Mouse (Mus musculus) spleen, postnatal 36 days (tissue): ENCODE measurements around the gene Mss51.

Experiments
- DNase-seq, 2 experiments: peaks; one replicate each; pipeline ENCODE4 v3.0.0; 2022; ENCODE audit warnings: low spot score in 2 of 2, mixed read lengths in 1 of 2

The Mss51 gene

DNA sequence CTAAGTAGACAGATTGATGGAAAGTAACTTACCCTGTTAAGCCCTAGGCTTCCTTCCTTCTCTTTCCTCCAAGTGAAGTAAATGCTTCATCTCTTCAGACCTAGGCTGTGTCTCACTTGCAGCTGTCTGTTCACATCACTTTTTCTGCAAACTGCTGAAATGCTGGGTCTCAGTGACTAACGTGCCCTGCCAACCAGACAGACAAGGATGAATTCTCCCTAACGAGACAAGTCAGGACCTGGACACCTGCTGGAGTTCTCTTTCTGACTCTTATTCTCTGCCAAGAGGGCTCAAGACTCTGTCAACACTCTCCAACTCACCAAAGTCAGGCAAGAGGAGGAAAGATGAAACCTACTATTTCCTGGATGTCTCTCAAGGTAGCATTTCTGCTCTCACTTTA lies at the start of gene Mss51:
TSS of gene Mss51 (minus strand) at position 299 of the 400 bp plus-strand sequence.
- DNase-seq, result no peak

GRCm38 (mm10) chr14:20546415-20546814 lies 49.7 kb upstream of the Mss51 start, which contains the start of gene Ppp3cb:
TSS of gene Ppp3cb (minus strand) at chr14:20546573.
- DNase-seq, result peak; percentile 78 to 84

- DNase-seq, result peak; percentile 91
Observed at GRCm38 (mm10) chr14:20545529-20546331, 49.0 kb upstream of the Mss51 start.

DNA sequence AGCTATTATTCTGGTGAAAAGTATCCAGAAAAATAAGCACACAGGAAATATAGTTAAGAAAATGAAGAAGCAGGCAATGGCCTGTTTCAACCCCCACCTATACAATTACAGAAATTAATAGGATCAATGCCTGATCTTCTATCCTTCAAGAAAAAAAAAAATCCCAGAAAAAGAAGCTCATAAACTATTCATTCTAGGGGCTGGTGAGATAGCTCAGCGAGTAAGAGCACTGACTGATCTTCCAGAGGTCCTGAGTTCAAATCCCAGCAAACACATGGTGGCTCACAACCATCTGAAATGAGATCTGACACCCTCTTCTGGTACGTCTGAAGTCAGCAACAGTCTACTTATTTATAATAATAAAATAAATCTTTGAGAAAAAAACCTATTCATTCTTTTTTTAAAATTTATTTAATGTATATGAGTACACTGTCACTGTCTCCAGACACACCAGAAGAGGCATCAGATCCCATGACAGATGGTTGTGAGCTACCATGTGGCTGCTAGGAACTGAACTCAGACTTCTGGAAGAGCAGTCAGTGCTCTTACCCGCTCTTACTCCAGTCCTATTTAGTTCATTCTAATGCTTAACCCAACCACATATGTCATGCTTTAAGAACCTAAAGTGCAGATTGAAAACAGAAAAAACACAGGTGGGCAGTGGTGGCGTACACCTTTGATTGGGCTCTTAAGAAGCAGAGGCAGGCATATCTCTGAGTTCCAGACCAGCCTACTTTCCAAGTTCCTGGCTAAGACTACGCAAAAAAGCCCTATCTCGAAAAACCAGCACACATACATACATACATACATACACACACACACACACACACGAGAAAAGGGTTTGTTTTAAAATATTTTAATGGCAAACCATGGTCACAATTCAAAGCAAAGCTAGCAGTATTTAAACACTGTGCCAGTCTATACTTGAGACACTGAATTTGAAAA lies 48.0 kb upstream of the Mss51 start:
- DNase-seq, result peak in 1 of 2 experiments; percentile 47

DNA sequence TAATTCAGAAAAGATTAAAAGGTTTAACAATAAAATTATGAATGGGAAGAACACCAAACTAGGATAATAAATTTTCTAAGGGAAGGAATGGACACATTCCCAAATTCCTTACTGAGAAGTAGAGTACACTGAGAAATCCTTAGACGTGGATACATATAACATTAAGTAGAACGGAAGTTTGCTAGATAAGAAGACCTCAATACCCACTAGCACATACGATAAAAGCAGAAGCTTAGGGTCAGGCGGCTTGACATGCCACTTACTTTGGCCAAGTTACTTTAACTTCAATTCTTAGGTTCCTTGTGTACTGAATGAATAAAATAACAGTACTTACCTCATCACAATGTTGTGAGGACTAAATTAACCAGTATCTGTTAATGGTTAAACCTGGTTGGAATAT lies 32.9 kb upstream of the Mss51 start:
- DNase-seq, result no peak

DNA sequence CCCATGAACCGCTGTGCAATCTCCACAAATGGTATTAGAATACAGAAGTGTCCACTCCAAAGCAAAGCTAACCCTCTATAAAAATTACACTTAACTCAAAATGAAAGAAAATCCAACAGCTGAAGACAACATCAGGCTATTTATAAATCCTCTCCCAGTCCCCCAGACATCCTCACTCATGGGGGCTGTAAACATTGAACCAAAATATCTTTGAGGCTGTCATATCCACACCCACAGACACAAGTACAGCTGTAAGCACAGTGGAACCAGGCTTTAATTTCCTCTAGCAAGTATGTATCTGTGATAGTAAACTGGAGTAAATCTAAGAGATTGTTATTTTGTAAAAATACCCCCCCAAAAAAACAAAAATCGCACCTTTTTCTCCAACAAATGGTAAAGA lies 23.5 kb upstream of the Mss51 start:
- DNase-seq, result no peak

- DNase-seq, result no peak
Observed at GRCm38 (mm10) chr14:20508424-20508823, 11.7 kb upstream of the Mss51 start.

DNA sequence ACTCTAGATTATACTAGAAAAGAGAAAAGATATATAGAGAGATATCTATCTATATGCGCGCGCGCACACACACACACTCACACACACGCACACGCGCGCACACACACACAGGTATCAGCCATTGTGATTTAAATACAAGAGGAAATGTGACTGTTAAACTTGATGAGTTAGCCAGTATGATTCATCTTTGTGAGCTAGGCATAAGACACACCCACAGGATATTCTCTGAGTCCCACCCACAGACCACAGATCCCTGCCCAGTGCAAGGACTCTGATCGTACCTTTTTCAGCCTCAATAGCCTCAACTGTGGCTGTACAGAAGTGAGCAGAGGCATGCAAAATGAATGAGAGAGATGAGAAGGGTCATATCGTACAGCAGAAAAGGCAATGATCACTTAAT lies 6.3 kb upstream of the Mss51 start:
- peak; percentile 11 to 13 for DNase-seq

DNA sequence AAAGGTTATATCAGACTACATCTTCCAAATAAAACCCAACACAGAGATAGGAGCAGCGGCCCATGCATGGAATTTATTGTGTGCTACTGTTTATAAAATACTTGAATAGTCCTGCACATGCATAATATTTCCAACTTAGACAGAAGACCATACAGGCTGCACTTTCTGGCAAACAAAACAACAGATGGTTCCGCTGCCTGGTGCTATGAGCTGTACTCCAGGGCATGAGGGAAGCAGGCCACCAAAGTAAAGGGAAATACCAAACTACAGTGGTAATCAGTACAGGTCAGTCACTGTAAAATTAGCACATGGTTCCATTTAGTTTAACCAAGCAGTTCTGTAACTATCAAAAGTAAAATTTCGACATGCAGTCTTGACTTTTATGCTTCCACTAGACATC lies 3.3 kb upstream of the Mss51 start:
- DNase-seq, result no peak

DNA sequence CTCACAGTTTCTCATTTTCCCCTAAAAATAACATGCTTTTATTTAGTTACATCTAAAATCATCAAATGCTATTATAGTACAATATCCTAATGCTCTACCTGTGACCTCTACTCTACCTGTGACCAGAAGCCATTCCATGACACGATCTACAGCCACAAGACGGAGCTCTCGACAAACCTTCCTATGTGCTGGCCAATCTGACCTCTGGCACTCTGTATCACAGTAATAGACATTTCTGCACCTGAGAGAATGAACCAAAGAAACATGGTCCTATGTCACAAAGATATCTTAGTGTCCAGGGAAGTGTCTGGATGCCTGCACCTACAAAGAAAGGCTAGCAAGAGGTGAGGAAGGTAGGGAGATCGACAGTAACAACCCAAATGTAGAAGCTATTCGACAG lies 10.7 kb downstream of the Mss51 start:
- DNase-seq, result no peak

DNA sequence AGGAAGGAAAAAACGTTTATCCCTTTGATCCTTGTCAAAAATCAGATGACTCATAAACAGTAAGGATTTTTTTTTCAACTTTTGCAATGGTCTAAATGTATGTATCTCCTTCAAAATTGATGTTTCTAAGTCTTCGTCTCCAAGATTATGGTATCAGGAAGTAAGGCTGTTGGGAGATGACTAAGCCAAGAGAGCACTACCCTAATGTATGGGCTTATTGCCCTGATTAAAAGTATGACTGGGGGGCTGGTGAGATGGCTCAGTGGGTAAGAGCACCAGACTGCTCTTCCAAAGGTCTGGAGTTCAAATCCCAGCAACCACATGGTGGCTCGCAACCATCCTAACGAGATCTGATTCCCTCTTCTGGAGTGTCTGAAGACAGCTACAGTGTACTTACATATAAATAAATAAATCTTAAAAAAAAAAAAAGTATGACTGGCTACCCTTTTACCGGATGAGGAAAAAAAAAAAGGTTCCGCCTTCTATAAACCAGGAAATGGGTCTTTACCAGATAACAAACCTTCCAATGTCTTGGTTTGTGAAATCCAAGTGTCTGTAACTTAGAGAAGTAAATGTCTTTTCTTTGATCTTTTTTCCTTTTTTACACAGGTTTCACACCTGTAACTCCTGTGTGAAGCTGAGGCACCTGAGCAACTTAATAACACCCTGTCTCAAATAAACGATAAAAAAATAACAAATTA lies 14.5 kb downstream of the Mss51 start:
- no peak for DNase-seq

- peak; percentile 32 to 49 for DNase-seq
Observed at GRCm38 (mm10) chr14:20481211-20481610, 15.5 kb downstream of the Mss51 start.

GRCm38 (mm10) chr14:20480195-20480579 lies 16.5 kb downstream of the Mss51 start:
- no peak for DNase-seq

DNA sequence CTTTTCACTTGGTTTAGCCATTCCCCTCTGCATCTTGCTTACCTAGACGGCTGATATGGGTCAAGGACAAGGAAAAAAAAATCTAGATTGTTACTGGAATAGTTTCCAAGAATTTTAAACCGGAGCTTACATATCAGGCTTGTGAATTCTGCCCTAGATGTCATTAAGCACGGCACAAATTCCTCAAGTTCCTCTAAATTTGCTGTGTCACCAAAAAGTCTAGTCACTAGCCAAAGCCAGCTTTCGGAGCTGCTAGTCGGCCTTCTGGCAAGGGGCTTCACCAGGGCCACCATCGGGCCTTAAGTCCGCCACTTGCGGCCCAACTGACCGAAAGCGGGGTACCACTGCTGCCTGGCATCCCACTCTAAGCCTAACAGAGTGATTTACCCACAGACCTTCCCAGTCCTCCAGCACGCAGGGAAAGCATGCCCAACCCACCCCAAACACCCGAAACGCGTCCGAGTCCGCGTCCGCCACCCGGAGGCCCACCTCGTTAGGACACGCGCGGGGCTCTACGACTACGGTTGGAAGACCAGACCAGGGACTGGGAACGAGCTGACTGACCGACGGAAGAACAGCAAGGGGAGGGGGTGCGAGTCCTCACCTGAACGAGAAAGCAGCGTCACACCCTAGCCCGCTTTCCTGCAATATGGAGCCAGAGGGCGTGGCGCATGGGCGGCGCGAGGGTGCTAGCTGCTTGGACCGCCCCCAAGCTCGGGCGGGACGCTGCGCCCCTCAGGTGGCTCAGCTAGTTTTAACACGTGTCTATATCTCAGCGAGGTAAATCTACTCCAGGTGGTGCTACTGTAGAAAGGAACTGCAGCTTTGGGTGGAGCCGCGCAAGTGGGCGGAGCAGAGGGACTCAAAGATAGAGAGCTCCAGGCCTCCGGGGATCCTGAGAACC lies 17.2 kb downstream of the Mss51 start, which contains the start of gene Anxa7:
TSS of gene Anxa7 (minus strand) at position 843 of the 904 bp plus-strand sequence.
- DNase-seq, result peak; percentile 72 to 81

- peak; percentile 52 to 54 for DNase-seq
Observed at GRCm38 (mm10) chr14:20478801-20479200, 17.9 kb downstream of the Mss51 start.

DNA sequence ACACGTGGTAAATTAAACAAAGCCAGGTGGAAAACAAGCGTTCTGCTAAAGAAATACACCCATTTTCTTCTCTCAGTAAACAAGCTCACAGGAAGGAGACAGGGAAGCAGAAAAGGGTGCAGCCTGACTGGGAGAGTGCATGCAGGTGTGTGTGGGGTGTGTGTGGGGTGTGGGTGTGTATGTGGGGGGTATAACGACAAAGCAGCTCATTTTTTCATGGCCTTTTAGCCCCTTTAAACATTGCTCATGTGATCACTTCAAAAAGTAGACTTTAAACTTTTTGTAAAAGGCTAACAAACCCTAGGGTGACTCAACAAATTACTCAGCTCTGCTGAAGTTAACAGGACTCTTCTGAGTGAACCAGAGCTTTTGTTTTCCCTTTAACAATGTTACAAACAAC lies 18.3 kb downstream of the Mss51 start:
- DNase-seq, result no peak

- no peak for DNase-seq
Observed at GRCm38 (mm10) chr14:20477261-20478025, 19.3 kb downstream of the Mss51 start.

DNA sequence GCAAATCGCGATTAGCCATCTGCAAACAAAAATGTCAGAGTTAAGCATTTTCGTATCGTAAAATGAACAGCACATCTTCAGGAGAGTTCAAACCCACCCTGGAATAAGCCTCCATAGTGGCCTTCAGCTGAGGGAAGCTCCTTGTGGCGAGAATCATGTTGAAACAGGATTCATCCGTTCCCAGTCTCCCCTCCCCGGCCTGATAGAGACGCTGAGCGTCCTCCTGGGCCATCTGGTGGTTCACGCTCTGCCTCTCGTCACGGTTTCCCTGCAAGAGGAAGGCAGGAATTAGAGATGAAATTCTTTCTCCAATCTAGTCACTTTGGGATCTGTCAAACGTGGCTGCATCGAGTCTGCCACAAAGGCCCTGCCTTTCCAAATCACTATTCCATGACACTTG lies 36.5 kb downstream of the Mss51 start:
- DNase-seq, result no peak

DNA sequence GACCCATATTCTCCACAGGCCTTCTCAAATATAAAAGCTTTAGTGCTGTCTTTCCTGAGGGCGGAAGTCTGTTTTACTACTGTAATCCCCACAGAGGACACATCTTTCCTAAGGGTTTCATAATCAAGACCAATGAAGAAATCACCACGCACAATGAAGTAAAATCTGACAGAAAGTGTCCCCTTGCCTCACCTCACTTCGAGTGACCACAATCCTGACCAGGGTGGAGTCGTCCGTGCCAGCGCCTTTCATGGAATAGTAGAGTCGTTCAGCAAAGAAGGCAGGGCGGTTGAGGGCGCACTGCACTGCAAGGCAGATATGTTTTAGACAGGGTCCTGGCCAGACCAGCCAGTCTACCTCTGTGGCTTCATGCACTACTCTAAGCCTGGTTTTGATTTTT lies 38.3 kb downstream of the Mss51 start:
- no peak for DNase-seq

GRCm38 (mm10) chr14:20452929-20453328 lies 43.8 kb downstream of the Mss51 start:
- DNase-seq, result no peak
